Mouse (Mus musculus) forebrain, embryonic 16.5 days (tissue): ENCODE data around the gene Rita1. TPM values are rescaled to one million over a fixed set of nuclear protein-coding genes. Genes with fewer than 3 reads are reported as not detected.

ENCODE experiments used
- ATAC-seq: fragments of 200-750 bp; cut with Nextera tagmentation; 2 replicates; pipeline ENCODE4 v1.8.0; 2017; ENCODE audit warnings: mild to moderate bottlenecking, moderate library complexity
- H3K27ac ChIP-seq: fragments of 300-500 bp; sonication (generic); 2 replicates; pipeline ENCODE4 v1.5.1; 2014; ENCODE audit warnings: low read length, control low read depth
- H3K27me3 ChIP-seq: fragments of 300-500 bp; sonication (generic); replicated peaks from 2 replicates; pipeline ENCODE4 v1.6.1; 2014; ENCODE audit warnings: low read length; ENCODE audit not compliant: control insufficient read depth, insufficient read depth
- H3K36me3 ChIP-seq: fragments of 300-500 bp; sonication (generic); 2 replicates; pipeline ENCODE4 v1.6.1; 2014; ENCODE audit not compliant: control insufficient read depth, insufficient read depth
- H3K4me1 ChIP-seq: fragments of 300-500 bp; sonication (generic); replicated peaks from 2 replicates; pipeline ENCODE4 v1.6.1; 2014; ENCODE audit warnings: low read length; ENCODE audit not compliant: control insufficient read depth, insufficient read depth
- H3K4me2 ChIP-seq: fragments of 300-500 bp; sonication (generic); 2 replicates; pipeline ENCODE4 v1.6.1; 2014; ENCODE audit warnings: mild to moderate bottlenecking, low read length, control low read depth
- H3K4me3 ChIP-seq: fragments of 300-500 bp; sonication (generic); replicated peaks from 2 replicates; pipeline ENCODE4 v1.5.1; 2014; ENCODE audit warnings: mild to moderate bottlenecking, low read length, control low read depth
- H3K9ac ChIP-seq: fragments of 300-500 bp; sonication (generic); replicated peaks from 2 replicates; pipeline ENCODE4 v1.6.1; 2014; ENCODE audit warnings: low read depth, low read length, control low read depth
- H3K9me3 ChIP-seq: fragments of 300-500 bp; sonication (generic); 2 replicates; pipeline ENCODE4 v1.6.1; 2016; ENCODE audit warnings: low read length; ENCODE audit not compliant: control insufficient read depth
- WGBS: fragments of 180-500 bp; shearing (Covaris S2); extraction: QIAGEN DNeasy Blood & Tissue Kit; methylation state at CpG from one replicate; pipeline ENCODE4 v1.1.7; 2014; 5-methylcytosine and 5-hydroxymethylcytosine counted together
- polyA plus RNA-seq: library from polyadenylated mRNA; unstranded; fragments of >200 nt; fragmentation: Nextera tagmentation; extraction: Ambion mirVana; gene quantifications from 2 replicates; pipeline ENCODE4 v1.2.1, GENCODE M21; 2015

Rita1 gene
- polyA plus RNA-seq, 1 experiment from 2014 or later = 26.9 TPM

- 92% methylated on average over 5 of the region's 5 CpGs for WGBS
- ATAC-seq = no peak
- H3K4me3 ChIP-seq = no peak overlapping the region
- no peaks in the 10 kb centered on the region for H3K27me3 ChIP-seq
- H3K9me3 ChIP-seq = no peaks in the 10 kb centered on the region
- no peak overlapping the region for H3K9ac ChIP-seq
- no peak overlapping the region for H3K27ac ChIP-seq
- peaks cover 8% of the 10 kb centered on the region for H3K36me3 ChIP-seq
- no peaks in the 10 kb centered on the region for H3K4me1 ChIP-seq
- no peak overlapping the region for H3K4me2 ChIP-seq
Observed at GRCm38 (mm10) chr5:120631892-120632291, 19.5 kb upstream of the Rita1 start.

DNA sequence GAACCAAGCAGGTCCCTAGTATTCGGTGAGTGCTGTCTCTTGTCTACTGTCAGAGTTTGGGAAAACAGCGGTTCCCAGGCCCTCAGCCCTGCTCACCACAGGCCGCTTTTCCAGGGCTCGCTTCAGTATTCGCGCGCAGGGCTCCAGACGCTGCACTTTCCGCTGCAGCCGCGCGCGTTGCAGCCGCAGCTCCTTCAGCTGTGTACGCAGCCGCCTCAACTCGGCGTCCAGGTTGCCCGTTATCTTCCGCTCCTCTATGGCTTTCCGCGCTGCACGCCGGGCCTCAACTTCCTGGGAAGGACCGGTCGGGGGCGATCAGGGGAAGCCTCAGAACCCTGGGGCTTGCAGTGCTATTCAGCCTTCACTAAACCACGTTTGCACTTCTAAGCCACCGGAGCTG is 18.7 kb upstream of the Rita1 start:
- no peak overlapping the region for H3K9ac ChIP-seq
- H3K4me2 ChIP-seq = peak overlapping the region; percentile 33
- H3K27me3 ChIP-seq = no peaks in the 10 kb centered on the region
- H3K4me1 ChIP-seq = no peaks in the 10 kb centered on the region
- no peaks in the 10 kb centered on the region for H3K9me3 ChIP-seq
- WGBS = 9% methylated on average over 29 of the region's 29 CpGs
- no peak overlapping the region for H3K27ac ChIP-seq
- H3K4me3 ChIP-seq = no peak overlapping the region
- no peak for ATAC-seq
- H3K36me3 ChIP-seq = peaks cover 10% of the 10 kb centered on the region

- Histone ChIP-seq H3K27me3 (no peaks in the 10 kb centered on the region), H3K9ac (no peak overlapping the region), H3K4me2 (no peak overlapping the region), H3K36me3 (peaks cover 16% of the 10 kb centered on the region), H3K27ac (no peak overlapping the region), H3K4me3 (no peak overlapping the region), H3K4me1 (no peaks in the 10 kb centered on the region), H3K9me3 (no peaks in the 10 kb centered on the region)
- ATAC-seq = no peak
- 56% methylated on average over 7 of the region's 7 CpGs for WGBS
Observed at GRCm38 (mm10) chr5:120628624-120629023, 16.2 kb upstream of the Rita1 start.

DNA sequence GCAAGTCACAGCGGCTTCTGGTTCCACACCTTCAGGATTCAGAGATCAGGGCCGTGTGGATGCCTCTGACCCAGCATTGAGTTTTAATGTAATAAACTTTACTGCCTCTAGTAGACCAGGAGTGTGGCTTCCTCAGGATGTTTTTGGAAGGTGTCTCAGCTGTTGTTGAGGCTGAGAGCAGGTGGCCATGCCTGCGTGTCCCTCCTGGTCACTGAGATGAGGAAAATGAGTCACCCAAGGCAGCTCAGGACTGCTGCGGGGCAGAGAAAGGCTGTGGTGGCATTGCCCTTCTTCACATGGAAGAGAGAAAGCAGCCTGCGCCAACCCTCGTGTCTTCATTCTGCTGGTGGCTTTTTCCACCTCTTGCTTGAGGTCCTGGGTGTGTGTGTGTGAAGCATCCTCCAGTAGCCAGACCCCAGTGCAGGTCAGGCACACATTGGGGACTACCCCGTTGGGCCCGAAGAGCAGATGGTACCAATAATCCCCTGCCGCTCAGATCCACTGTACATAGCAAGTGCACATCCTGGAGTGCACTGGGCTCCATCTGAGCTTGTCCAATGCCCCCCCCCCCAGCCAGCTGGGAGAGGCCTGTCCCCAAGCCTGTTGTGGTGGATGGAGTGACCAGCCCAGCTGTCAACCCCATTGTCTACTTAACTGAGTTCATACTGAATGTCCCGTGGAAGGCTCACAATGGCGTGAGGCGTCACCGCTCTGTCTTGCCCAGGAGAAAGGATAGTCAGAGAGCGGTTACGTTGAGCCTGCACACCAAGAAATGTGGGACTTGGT is 15.3 kb upstream of the Rita1 start:
- Histone ChIP-seq H3K27me3 (no peaks in the 10 kb centered on the region), H3K4me1 (no peaks in the 10 kb centered on the region), H3K27ac (no peak overlapping the region), H3K9ac (no peak overlapping the region), H3K4me2 (no peak overlapping the region), H3K4me3 (no peak overlapping the region), H3K36me3 (peaks cover 16% of the 10 kb centered on the region), H3K9me3 (no peaks in the 10 kb centered on the region)
- WGBS = 89% methylated on average over 15 of the region's 15 CpGs
- no peak for ATAC-seq

GRCm38 (mm10) chr5:120626399-120626798 is 14.0 kb upstream of the Rita1 start:
- no peak overlapping the region for H3K4me3 ChIP-seq
- no peak for ATAC-seq
- peaks cover 18% of the 10 kb centered on the region for H3K36me3 ChIP-seq
- no peaks in the 10 kb centered on the region for H3K27me3 ChIP-seq
- peaks cover 8% of the 10 kb centered on the region for H3K4me1 ChIP-seq
- WGBS = 21% methylated on average over 19 of the region's 19 CpGs
- H3K9me3 ChIP-seq = no peaks in the 10 kb centered on the region
- H3K27ac ChIP-seq = no peak overlapping the region
- H3K4me2 ChIP-seq = no peak overlapping the region
- no peak overlapping the region for H3K9ac ChIP-seq

- no peak overlapping the region for H3K27ac ChIP-seq
- H3K9ac ChIP-seq = no peak overlapping the region
- H3K27me3 ChIP-seq = no peaks in the 10 kb centered on the region
- peaks cover 8% of the 10 kb centered on the region for H3K4me1 ChIP-seq
- peaks cover 20% of the 10 kb centered on the region for H3K36me3 ChIP-seq
- no peak overlapping the region for H3K4me2 ChIP-seq
- ATAC-seq = no peak
- H3K4me3 ChIP-seq = no peak overlapping the region
- H3K9me3 ChIP-seq = no peaks in the 10 kb centered on the region
- 87% methylated on average over 10 of the region's 10 CpGs for WGBS
Observed at GRCm38 (mm10) chr5:120624427-120624826, 12.0 kb upstream of the Rita1 start.

DNA sequence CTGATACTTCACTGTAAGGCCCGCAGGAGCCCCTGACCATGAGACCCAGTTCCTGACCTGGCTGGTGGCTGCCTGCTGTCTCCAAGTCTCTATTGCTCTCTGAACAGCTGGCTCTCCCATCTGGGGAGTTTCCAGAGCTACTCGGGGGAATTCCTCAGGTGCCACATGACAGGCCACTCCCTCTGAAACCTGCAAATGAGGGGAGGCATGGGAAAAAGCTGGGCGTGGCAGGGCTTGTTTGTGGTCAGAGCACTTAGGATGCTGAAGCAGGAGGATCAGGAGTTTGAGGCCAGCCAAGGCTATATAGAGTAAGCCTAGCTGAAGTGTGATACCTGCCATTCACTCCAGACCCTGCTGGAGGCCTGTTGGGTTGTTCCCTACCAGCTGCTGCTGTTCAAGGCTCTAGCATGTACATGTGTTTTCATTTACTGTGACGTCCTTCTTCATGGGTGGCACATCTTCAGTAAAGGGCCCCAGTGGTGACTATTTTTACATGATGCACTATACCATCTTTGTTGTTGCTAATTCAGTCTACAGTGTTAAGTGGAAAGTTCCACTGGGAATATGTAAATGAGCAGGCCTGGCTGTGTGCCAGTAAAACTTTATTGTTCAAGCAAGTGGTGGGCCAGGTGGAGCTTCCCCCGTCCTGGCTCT is 9.9 kb upstream of the Rita1 start:
- Histone ChIP-seq H3K27ac (no peak overlapping the region), H3K9ac (no peak overlapping the region)

DNA sequence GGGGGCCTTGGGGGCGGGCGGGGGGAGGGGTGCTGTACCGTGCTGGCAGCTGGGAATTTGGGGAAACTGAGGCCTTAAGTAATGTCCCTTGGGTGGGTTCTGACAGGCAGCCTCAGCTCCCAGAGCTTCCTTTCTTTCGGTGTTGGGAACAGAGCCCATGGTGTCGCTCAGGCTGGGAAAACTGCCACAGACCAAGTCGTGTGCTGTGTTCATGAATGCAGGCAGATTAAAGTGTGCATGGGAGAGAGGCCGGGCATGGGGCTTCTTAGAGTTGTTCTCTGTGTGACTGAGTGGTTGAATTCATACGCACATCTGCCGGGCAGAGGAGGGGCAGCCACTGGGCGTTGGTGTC is 9.4 kb upstream of the Rita1 start:
- no peak overlapping the region for H3K27ac ChIP-seq
- no peaks in the 10 kb centered on the region for H3K9me3 ChIP-seq
- H3K4me2 ChIP-seq = no peak overlapping the region
- peaks cover 22% of the 10 kb centered on the region for H3K36me3 ChIP-seq
- no peaks in the 10 kb centered on the region for H3K27me3 ChIP-seq
- no peak overlapping the region for H3K4me3 ChIP-seq
- ATAC-seq = no peak
- peaks cover 8% of the 10 kb centered on the region for H3K4me1 ChIP-seq
- H3K9ac ChIP-seq = no peak overlapping the region
- 75% methylated on average over 10 of the region's 10 CpGs for WGBS

More for the DNA sequence above, 9.9 kb upstream of the Rita1 start:
- Histone ChIP-seq H3K9me3 (no peaks in the 10 kb centered on the region), H3K4me3 (no peak overlapping the region), H3K36me3 (peaks cover 27% of the 10 kb centered on the region), H3K4me1 (peaks cover 8% of the 10 kb centered on the region), H3K4me2 (no peak overlapping the region), H3K27me3 (no peaks in the 10 kb centered on the region)
- no peak for ATAC-seq
- 58% methylated on average over 5 of the region's 5 CpGs for WGBS

- H3K4me2 ChIP-seq = no peak overlapping the region
- ATAC-seq = peak; percentile 4; the same call in 1 of the 2 replicates
- H3K4me1 ChIP-seq = peaks cover 8% of the 10 kb centered on the region
- no peaks in the 10 kb centered on the region for H3K9me3 ChIP-seq
- H3K9ac ChIP-seq = no peak overlapping the region
- H3K27ac ChIP-seq = no peak overlapping the region
- 96% methylated on average over 23 of the region's 23 CpGs for WGBS
- H3K4me3 ChIP-seq = no peak overlapping the region
- H3K36me3 ChIP-seq = peaks cover 20% of the 10 kb centered on the region
- no peaks in the 10 kb centered on the region for H3K27me3 ChIP-seq
Observed at GRCm38 (mm10) chr5:120621078-120621765, 8.8 kb upstream of the Rita1 start.
